Mouse (Mus musculus) embryo, embryonic 10.5 days (tissue): ENCODE results near the gene Foxj3.
A peak's percentile ranks its signal among the peaks of the same experiment; 100 is the strongest.

Experiments
- DNase-seq: peaks from one replicate; pipeline ENCODE4 v3.0.0-alpha.2; 2015; ENCODE audit warnings: low spot score

Gene Foxj3

GRCm38 (mm10) chr4:119637176-119637845 is 100.5 kb downstream of the Foxj3 start, which contains the start of gene Guca2a:
Gene Guca2a (plus strand): TSS chr4:119637704.
- DNase-seq: no peak

- DNase-seq: no peak
These were observed 101.1 kb downstream of the Foxj3 start for GRCm38 (mm10) chr4:119637946-119638345.

GRCm38 (mm10) chr4:119638656-119639055 is 101.9 kb downstream of the Foxj3 start:
- DNase-seq: no peak

GRCm38 (mm10) chr4:119642666-119643065 is 105.9 kb downstream of the Foxj3 start:
- no peak for DNase-seq

- DNase-seq: no peak
These were observed 120.2 kb downstream of the Foxj3 start for GRCm38 (mm10) chr4:119657011-119657410.

GRCm38 (mm10) chr4:119658246-119658645 is 121.4 kb downstream of the Foxj3 start:
- no peak for DNase-seq

GRCm38 (mm10) chr4:119658731-119659130 is 121.9 kb downstream of the Foxj3 start, which contains the start of gene Guca2b:
Gene Guca2b (minus strand): TSS chr4:119658954.
- DNase-seq: no peak

- no peak for DNase-seq
These were observed 123.2 kb downstream of the Foxj3 start for GRCm38 (mm10) chr4:119660007-119660406.

- no peak for DNase-seq
These were observed 125.3 kb downstream of the Foxj3 start for GRCm38 (mm10) chr4:119662151-119662550.

GRCm38 (mm10) chr4:119662976-119663375 is 126.2 kb downstream of the Foxj3 start:
- no peak for DNase-seq

GRCm38 (mm10) chr4:119663409-119664095 is 126.7 kb downstream of the Foxj3 start:
- DNase-seq: no peak

- DNase-seq: no peak
These were observed 128.4 kb downstream of the Foxj3 start for GRCm38 (mm10) chr4:119665166-119665565.

- DNase-seq: no peak
These were observed 129.3 kb downstream of the Foxj3 start for GRCm38 (mm10) chr4:119666116-119666515.

- DNase-seq: peak; percentile 75
These were observed 130.7 kb downstream of the Foxj3 start for GRCm38 (mm10) chr4:119667454-119667853.

GRCm38 (mm10) chr4:119668185-119668584 is 131.4 kb downstream of the Foxj3 start:
- DNase-seq: no peak

GRCm38 (mm10) chr4:119668596-119668995 is 131.8 kb downstream of the Foxj3 start:
- DNase-seq: no peak

GRCm38 (mm10) chr4:119669356-119670209 is 132.8 kb downstream of the Foxj3 start:
- no peak for DNase-seq

- no peak for DNase-seq
These were observed 133.4 kb downstream of the Foxj3 start for GRCm38 (mm10) chr4:119670210-119670555.

GRCm38 (mm10) chr4:119670736-119671135 is 133.9 kb downstream of the Foxj3 start:
- no peak for DNase-seq

- no peak for DNase-seq
These were observed 134.4 kb downstream of the Foxj3 start for GRCm38 (mm10) chr4:119671164-119671563.

GRCm38 (mm10) chr4:119672685-119673084 is 135.9 kb downstream of the Foxj3 start:
- DNase-seq: no peak
